Mouse (Mus musculus) liver, embryonic 15.5 days (tissue): ENCODE measurements around the gene Mettl7a3. TPM values are rescaled to one million over a fixed set of nuclear protein-coding genes. Genes with fewer than 3 reads are reported as not detected.
A peak's percentile ranks its signal among the peaks of the same experiment; 100 is the strongest.
"Not testable (repeated sequence)": the region's sequence is repeated elsewhere in the genome, so short reads cannot be mapped to it uniquely, and the experiment has no call there.

ENCODE experiments used
- ATAC-seq: fragments of 200-750 bp; cut with Nextera tagmentation; 2 replicates; pipeline ENCODE4 v1.8.0; 2017; ENCODE audit warnings: moderate number of reproducible peaks, mild to moderate bottlenecking, moderate library complexity; ENCODE audit not compliant: insufficient read depth
- H3K27ac ChIP-seq: fragments of 300-500 bp; sonication (generic); replicated peaks from 2 replicates; pipeline ENCODE4 v1.5.1; 2015; ENCODE audit warnings: mild to moderate bottlenecking, inconsistent platforms
- H3K27me3 ChIP-seq: fragments of 300-500 bp; sonication (generic); 2 replicates; pipeline ENCODE4 v1.6.1; 2015; ENCODE audit warnings: mild to moderate bottlenecking, inconsistent platforms
- H3K36me3 ChIP-seq: fragments of 300-500 bp; sonication (generic); replicated peaks from 2 replicates; pipeline ENCODE4 v1.6.1; 2015; ENCODE audit warnings: moderate library complexity, mild to moderate bottlenecking, inconsistent platforms
- H3K4me1 ChIP-seq: fragments of 300-500 bp; sonication (generic); replicated peaks from 2 replicates; pipeline ENCODE4 v1.6.1; 2015; ENCODE audit warnings: inconsistent platforms
- H3K4me2 ChIP-seq: fragments of 300-500 bp; sonication (generic); 2 replicates; pipeline ENCODE4 v1.6.1; 2015; ENCODE audit warnings: moderate library complexity, mild to moderate bottlenecking, inconsistent platforms
- H3K4me3 ChIP-seq: fragments of 300-500 bp; sonication (generic); replicated peaks from 2 replicates; pipeline ENCODE4 v1.5.1; 2015; ENCODE audit warnings: mild to moderate bottlenecking, inconsistent platforms
- H3K9ac ChIP-seq: fragments of 300-500 bp; sonication (generic); 2 replicates; pipeline ENCODE4 v1.6.1; 2015; ENCODE audit warnings: moderate library complexity, mild to moderate bottlenecking, inconsistent platforms
- H3K9me3 ChIP-seq: fragments of 300-500 bp; sonication (generic); replicated peaks from 2 replicates; pipeline ENCODE4 v1.6.1; 2016; ENCODE audit warnings: inconsistent platforms
- WGBS: fragments of 180-500 bp; shearing (Covaris S2); methylation state at CpG from one replicate; pipeline ENCODE4 v1.1.7; 2015; ENCODE audit warnings: mixed read lengths; ENCODE audit not compliant: insufficient replicate concordance; 5-methylcytosine and 5-hydroxymethylcytosine counted together
- polyA plus RNA-seq: library from polyadenylated mRNA; unstranded; fragments of >200 nt; fragmentation: Nextera tagmentation; extraction: Ambion mirVana; gene quantifications from 2 replicates; pipeline ENCODE4 v1.2.1, GENCODE M21; 2015

The Mettl7a3 gene
- polyA plus RNA-seq, 1 experiment from 2014 or later: not detected

DNA sequence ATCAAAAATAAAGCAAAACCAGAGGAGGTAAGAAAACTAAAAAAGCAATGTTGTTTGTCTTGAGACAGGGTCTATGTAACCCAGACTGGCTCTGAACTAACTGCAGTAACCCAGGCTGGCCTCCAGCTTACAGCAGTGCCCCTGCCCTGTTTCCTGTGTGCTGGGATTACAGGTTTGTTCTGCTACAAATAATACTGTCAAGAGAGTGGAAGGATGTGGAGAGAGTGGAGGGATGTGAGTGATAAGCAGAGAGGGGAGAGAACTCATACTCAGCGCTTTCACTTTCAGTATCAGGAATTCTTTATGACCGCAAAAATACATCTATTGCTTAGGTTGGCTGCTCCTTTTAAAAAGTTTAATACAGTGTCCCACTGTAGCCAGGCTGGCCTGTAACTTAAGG lies 22.4 kb upstream of the Mettl7a3 start:
- Histone ChIP-seq H3K4me2 (no peak overlapping the region), H3K9ac (no peak overlapping the region), H3K9me3 (no peaks in the 10 kb centered on the region), H3K4me1 (peaks cover 17% of the 10 kb centered on the region; the same call in 1 of the 2 replicates), H3K36me3 (peaks cover 12% of the 10 kb centered on the region; the same call in 1 of the 2 replicates), H3K27me3 (no peaks in the 10 kb centered on the region), H3K4me3 (no peak overlapping the region), H3K27ac (no peak overlapping the region)
- WGBS: 38% methylated on average over 2 of the region's 2 CpGs
- no peak for ATAC-seq

DNA sequence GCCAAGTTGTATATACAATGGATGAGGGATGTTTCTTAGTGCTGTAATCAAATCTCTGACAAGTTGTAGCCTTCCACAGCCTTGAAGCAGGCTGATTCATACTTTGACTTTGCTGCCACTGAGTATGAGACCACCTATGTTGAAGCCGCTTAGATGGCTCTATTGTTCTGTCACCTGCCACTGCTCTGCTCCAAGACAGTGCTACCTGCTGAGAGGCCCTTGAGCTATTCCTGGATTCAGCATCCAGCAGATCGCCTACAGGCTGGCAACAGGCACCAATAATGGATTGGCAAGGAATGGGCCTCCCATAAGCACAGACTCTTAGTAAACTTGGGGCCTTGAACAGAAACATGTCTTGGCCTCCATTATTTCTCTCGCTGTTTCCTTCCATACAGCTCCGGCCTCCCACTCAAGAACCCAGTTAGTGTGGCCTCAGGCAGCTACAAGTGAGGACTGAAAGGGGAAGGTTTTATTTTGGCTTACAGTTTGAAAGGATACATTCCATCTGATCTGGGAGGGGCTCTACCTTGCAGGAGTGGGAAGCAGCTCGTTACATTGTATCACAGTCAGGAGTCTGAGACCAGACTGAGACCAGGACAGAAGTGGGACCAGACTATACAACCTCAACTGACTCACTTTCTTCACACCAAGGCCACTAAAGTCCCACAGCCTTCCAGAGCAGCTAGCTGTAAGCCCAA lies 20.1 kb upstream of the Mettl7a3 start:
- ATAC-seq: no peak
- H3K4me3 ChIP-seq: no peak overlapping the region
- H3K36me3 ChIP-seq: peaks cover 12% of the 10 kb centered on the region; the same call in 1 of the 2 replicates
- H3K9ac ChIP-seq: no peak overlapping the region
- H3K27me3 ChIP-seq: no peaks in the 10 kb centered on the region
- no peaks in the 10 kb centered on the region for H3K9me3 ChIP-seq
- H3K27ac ChIP-seq: no peak overlapping the region
- WGBS: 79% methylated on average over 5 of the region's 5 CpGs
- peaks cover 17% of the 10 kb centered on the region; the same call in 1 of the 2 replicates for H3K4me1 ChIP-seq
- no peak overlapping the region for H3K4me2 ChIP-seq

DNA sequence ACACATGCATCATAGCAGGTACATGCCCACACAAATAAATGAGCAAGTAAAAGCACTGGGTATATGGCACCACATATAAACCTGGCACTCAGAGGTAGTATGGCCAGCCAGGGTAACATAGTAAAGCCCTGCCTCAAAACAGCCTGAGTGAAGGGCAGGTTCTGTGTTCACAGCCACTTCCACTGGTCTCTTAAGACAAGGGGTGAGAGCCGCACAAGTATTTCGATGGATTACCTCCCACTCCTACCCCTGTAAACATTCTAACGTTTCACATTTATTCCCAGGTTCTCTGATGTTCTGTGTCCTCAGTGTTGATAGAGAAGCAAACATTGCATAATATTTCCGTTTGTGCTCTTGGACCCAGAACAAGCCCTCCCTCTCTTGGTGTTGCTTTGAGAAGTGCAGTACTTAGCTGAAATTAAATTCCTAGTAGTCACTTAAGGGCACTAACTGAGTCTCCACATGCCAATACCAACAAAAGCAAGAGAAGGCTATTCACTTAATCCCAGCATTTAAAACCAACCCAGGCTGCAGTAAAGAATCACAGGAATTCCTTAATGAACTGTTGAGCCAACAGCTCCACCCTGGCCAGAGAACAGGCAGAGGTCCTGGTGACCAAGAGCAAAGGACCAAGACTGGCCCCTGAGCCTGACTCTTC lies 16.6 kb upstream of the Mettl7a3 start:
- H3K27me3 ChIP-seq, H3K4me1 ChIP-seq, H3K9me3 ChIP-seq, H3K9ac ChIP-seq, H3K4me2 ChIP-seq, H3K4me3 ChIP-seq: not testable (repeated sequence)
- peaks cover 12% of the 10 kb centered on the region; the same call in 1 of the 2 replicates for H3K36me3 ChIP-seq
- peak; percentile 54; the same call in 1 of the 2 replicates for ATAC-seq
- WGBS: 60% methylated on average over 4 of the region's 4 CpGs
- H3K27ac ChIP-seq: peak overlapping the region; percentile 14

GRCm38 (mm10) chr15:100319884-100320283 lies 14.8 kb upstream of the Mettl7a3 start:
- no peak overlapping the region for H3K4me2 ChIP-seq

GRCm38 (mm10) chr15:100320295-100320905 lies 14.3 kb upstream of the Mettl7a3 start:
- Histone ChIP-seq H3K9ac (no peak overlapping the region), H3K4me3 (no peak overlapping the region), H3K4me1 (peaks cover 16% of the 10 kb centered on the region), H3K27ac (0 out of 2 replicates have a peak overlapping the region, but pooled peaks have one; percentile 15), H3K36me3 (no peaks in the 10 kb centered on the region), H3K4me2 (no peak overlapping the region), H3K27me3 (no peaks in the 10 kb centered on the region), H3K9me3 (no peaks in the 10 kb centered on the region)
- WGBS: 56% methylated on average over 9 of the region's 9 CpGs
- no peak for ATAC-seq

More at GRCm38 (mm10) chr15:100319884-100320283, 14.8 kb upstream of the Mettl7a3 start:
- Histone ChIP-seq H3K4me3 (no peak overlapping the region), H3K9ac (no peak overlapping the region), H3K27me3 (no peaks in the 10 kb centered on the region), H3K36me3 (no peaks in the 10 kb centered on the region), H3K27ac (no peak overlapping the region), H3K4me1 (peaks cover 16% of the 10 kb centered on the region), H3K9me3 (no peaks in the 10 kb centered on the region)
- WGBS: 50% methylated on average over 1 of the region's 1 CpGs
- ATAC-seq: no peak

DNA sequence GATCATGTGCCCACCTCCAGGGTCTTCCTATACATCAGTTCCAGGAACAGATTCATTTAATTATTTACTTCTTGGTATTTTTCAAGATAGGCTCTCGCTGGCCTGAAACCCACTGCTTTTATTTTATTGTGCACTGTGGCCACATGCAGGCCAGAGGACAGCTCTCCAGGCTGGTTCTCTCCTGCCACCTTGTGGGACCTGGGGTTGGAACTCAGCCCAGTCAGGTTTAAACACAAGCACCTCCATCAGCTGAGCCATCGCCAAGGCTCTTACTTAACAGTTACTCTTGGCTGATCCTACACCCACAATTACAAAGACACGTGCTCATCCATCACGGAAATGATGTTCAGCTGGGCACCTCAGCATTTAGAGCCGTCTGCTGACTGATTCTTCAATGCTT lies 13.6 kb upstream of the Mettl7a3 start:
- peaks cover 16% of the 10 kb centered on the region for H3K4me1 ChIP-seq
- 41% methylated on average over 5 of the region's 5 CpGs for WGBS
- no peak overlapping the region for H3K4me3 ChIP-seq
- no peaks in the 10 kb centered on the region for H3K9me3 ChIP-seq
- ATAC-seq: no peak
- H3K27me3 ChIP-seq: no peaks in the 10 kb centered on the region
- H3K27ac ChIP-seq: no peak overlapping the region
- no peak overlapping the region for H3K4me2 ChIP-seq
- no peaks in the 10 kb centered on the region for H3K36me3 ChIP-seq
- no peak overlapping the region for H3K9ac ChIP-seq

DNA sequence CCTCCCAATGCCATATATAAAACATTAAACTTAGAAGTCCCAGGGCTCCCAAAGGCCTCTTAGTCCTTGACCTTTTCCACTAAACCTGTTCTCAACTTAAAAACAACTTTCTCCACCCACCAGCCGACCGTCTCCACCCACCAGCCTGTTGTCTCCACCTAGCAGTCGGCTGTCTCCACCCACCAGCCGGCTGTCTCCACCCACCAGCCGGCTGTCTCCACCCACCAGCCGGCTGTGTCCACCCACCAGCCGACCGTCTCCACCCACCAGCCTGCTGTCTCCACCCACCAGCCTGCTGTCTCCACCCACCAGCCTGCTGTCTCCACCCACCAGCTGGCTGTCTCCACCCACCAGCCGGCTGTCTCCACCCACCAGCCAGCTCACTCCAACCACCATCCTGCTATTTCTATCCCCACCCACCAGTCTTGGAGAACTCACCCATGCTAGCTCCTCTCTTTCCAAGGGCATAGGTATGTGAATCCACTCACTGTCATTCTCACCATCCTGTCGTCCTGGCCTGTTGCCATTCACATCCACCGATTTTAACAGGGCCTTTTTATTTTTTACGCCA lies 10.6 kb upstream of the Mettl7a3 start:
- no peaks in the 10 kb centered on the region for H3K27me3 ChIP-seq
- H3K4me3 ChIP-seq: no peak overlapping the region
- no peak overlapping the region for H3K27ac ChIP-seq
- ATAC-seq: no peak
- no peak overlapping the region for H3K4me2 ChIP-seq
- H3K36me3 ChIP-seq: no peaks in the 10 kb centered on the region
- H3K4me1 ChIP-seq: peaks cover 13% of the 10 kb centered on the region
- WGBS: 46% methylated on average over 12 of the region's 12 CpGs
- no peak overlapping the region for H3K9ac ChIP-seq
- H3K9me3 ChIP-seq: no peaks in the 10 kb centered on the region

DNA sequence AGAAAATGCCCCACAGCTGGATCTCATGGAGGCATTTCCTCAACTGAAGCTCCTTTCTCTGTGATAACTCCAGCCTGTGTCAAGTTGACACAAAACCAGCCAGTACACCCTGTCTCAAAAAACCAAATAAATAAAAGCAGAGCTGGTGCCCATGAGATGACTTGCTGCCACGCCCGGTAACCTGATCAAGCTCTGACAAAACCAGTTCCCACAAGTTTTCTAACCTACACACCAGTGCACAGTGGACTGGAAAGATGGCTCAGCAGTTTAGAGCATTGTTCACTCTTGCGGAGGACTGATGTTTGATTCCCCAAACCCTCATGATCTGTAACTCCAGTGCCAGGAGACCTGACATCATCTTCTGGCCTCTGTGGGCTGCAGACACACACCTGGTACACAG lies 9.5 kb upstream of the Mettl7a3 start:
- 71% methylated on average over 3 of the region's 3 CpGs for WGBS
- ATAC-seq: no peak
- no peak overlapping the region for H3K9ac ChIP-seq
- H3K4me3 ChIP-seq: no peak overlapping the region
- H3K9me3 ChIP-seq: no peaks in the 10 kb centered on the region
- peaks cover 12% of the 10 kb centered on the region for H3K4me1 ChIP-seq
- H3K4me2 ChIP-seq: no peak overlapping the region
- no peaks in the 10 kb centered on the region for H3K36me3 ChIP-seq
- H3K27me3 ChIP-seq: no peaks in the 10 kb centered on the region
- H3K27ac ChIP-seq: no peak overlapping the region

GRCm38 (mm10) chr15:100328089-100328488 lies 6.6 kb upstream of the Mettl7a3 start:
- not testable (repeated sequence) for H3K4me2 ChIP-seq, H3K27me3 ChIP-seq, H3K4me3 ChIP-seq, H3K9me3 ChIP-seq, ATAC-seq, H3K4me1 ChIP-seq, H3K27ac ChIP-seq, H3K36me3 ChIP-seq, H3K9ac ChIP-seq
- WGBS: 50% methylated on average over 4 of the region's 4 CpGs

GRCm38 (mm10) chr15:100329336-100329735 lies 5.4 kb upstream of the Mettl7a3 start:
- WGBS: 79% methylated on average over 10 of the region's 10 CpGs
- ATAC-seq: not testable (repeated sequence)

GRCm38 (mm10) chr15:100330739-100331138 lies 4.0 kb upstream of the Mettl7a3 start:
- Histone ChIP-seq H3K4me3 (no peak overlapping the region), H3K4me1 (no peaks in the 10 kb centered on the region), H3K36me3 (no peaks in the 10 kb centered on the region), H3K9me3 (no peaks in the 10 kb centered on the region), H3K27ac (no peak overlapping the region), H3K4me2 (no peak overlapping the region), H3K9ac (no peak overlapping the region), H3K27me3 (no peaks in the 10 kb centered on the region)
- no peak for ATAC-seq
- 78% methylated on average over 7 of the region's 7 CpGs for whole genome bisulfite sequencing

More at GRCm38 (mm10) chr15:100329336-100329735, 5.4 kb upstream of the Mettl7a3 start:
- H3K9me3 ChIP-seq, H3K27me3 ChIP-seq, H3K9ac ChIP-seq, H3K27ac ChIP-seq, H3K4me2 ChIP-seq, H3K36me3 ChIP-seq, H3K4me1 ChIP-seq, H3K4me3 ChIP-seq: not testable (repeated sequence)
